Mouse (Mus musculus) stomach, postnatal 0 days (tissue): Measurements from ENCODE around the gene A030005L19Rik.

Experiments
- CTCF ChIP-seq: IDR thresholded peaks from 2 replicates; pipeline ENCODE4 v1.5.1; 2016; ENCODE audit warnings: antibody characterized with exemption, low read depth, mild to moderate bottlenecking, moderate library complexity
- EP300 ChIP-seq: optimal IDR thresholded peaks from 2 replicates; pipeline ENCODE3; 2016; ENCODE audit warnings: antibody characterized with exemption

DNA sequence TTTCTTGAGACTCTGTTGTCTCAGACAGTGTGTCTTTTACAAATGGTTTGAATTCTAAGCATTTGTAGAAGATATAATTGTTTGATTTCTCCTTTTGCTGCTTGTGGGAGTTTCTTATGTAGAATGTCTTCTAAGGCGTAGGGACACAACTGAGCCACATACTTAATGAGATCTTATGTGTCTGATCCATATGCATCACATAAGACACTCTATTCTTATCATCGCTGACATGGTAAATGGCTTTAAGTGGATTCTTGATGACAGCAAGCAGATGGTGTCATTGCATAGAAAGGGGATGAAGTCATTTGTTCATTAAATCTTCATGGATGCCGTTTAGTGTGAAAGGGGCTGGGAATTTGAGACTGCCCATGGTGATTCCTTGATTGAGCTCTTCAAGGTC lies 7.2 kb upstream of the A030005L19Rik start:
- no peak for TF ChIP-seq CTCF
- no peak for TF ChIP-seq EP300
